Mouse (Mus musculus): ENCODE results near the gene Col9a3. TPM values are rescaled to one million over a fixed set of nuclear protein-coding genes. Genes with fewer than 3 reads are reported as not detected.
A peak's percentile ranks its signal among the peaks of the same experiment; 100 is the strongest.

Col9a3 gene
- polyA plus RNA-seq, 1 experiment = 17.7 TPM

DNA sequence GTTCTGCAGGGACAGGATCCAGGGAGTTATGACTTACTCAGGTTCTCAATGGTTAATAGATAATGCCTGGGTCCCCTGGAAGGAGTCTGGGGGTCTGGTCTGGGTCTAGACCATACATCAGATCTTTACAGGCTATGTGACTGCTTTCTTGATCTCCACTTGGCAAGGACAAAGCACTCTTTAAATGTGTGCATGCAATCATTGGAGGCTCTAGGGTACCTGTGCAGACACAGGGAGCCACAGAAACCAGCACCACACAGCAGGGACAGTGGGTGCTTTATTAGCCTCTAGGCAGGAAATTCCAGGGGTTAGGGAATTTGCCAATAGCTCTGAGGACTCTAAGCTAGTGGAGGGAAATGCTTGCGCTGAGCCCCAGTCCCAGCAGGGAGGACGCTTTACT, 14.3 kb downstream of the Col9a3 start:
- no peak for DNase-seq (ENCODE audit: extremely low spot score in 1 of 2, low spot score in 1 of 2)

DNA sequence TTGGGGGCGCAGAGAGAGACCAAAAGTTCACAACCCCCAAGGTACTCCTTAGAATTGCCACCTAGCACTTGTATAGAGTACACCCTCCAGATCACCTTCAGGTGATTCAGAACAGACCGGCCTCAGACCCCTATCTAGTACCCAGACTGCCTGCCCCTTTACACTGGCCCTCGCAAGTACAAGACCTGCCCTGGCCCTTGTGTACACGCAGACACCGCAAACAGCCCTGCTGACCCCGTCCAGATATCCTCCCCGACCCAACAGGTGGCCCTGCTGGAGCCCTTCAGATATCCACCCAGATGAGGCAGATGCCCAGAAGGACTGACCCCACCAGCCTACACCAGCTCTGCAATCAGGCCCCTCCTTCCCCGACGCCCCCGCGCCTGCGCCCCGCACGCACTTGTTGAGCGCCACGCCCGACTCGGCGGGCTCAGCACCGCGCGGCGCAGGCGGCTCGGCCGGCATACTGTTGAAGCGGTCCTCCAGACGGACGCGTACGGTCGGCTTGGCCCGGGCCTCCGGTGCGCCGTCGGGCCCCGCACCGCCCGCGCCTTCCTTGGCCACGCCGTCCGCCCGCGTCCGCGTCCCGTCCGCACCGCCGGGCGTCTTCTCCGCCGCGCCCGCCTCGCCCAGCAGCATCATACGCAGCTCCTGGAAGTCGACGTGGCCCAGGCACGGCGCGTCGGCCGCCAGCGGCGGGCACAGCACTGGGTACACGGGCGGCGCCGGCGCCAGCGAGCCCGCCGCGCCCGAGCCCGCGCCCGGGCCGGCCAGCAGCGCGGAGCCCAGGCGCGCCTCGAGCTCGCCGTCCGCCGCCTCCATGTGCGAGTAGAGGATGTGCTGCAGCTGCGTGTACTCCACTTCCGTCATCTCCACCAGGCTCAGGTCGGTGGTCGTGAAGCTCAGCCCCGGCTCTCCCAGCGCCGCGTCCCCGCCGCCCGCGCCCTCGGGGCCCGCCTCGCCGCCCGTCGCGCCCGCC, 44.3 kb downstream of the Col9a3 start:
- no peak for DNase-seq (ENCODE audit: extremely low spot score in 1 of 2, low spot score in 1 of 2)

DNA sequence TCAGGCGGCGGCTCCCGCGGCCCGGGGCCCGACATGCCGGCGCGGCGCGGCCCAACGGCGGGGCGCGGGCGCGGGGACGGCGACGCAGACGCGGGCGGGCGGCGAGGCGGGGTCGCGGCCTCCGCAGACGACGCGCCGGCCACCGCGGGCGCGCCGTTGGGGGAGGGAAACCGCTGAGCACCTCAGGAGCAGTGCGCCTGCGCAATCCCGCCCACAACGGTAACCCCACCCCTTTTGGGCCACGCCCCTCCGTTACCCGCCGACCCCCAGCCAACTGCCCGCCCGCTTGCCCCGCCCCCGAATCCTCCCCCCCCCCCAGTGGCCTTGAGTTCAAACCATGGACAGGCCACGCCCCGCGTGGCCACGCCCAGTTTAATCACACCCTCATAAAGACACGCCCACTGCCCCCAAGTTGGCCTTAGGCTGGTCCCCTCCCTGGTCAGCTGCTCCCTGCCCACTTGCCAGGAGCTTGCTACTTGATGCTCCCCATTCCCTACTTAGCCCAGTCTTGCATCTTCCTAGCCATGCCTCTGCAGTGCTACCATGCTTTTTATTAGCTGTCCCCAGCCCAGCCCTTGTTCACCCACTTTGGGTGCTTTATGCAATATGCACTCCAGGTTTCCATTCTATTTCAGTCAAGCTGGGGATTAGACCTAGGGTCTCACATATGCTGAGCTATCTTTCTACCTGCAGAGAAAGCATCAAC, 45.1 kb downstream of the Col9a3 start, which contains the start of gene Tcfl5:
Gene Tcfl5 (minus strand): TSS at position 154 of the 706 bp plus-strand sequence.
- DNase-seq (ENCODE audit: extremely low spot score in 1 of 2, low spot score in 1 of 2) = no peak

DNA sequence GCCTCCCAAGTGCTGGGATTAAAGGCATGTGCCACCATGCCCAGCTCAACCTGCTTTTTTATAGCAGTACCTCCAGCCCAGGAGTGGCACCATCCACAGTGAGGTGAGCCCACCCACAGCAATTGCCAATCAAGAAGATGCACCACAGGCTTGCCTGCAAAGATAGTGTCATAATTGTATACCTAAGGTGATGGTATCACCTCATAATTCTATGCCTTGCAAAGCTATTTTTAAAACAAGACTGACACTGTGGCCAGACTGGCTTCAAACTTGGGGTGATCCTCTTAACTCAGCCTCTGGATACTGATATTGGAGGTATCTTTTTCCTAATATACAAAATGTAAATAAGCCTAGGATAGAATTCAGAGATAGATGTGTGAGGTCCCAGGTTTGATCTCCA, 46.0 kb downstream of the Col9a3 start:
- no peak for DNase-seq (ENCODE audit: extremely low spot score in 1 of 2, low spot score in 1 of 2)

DNA sequence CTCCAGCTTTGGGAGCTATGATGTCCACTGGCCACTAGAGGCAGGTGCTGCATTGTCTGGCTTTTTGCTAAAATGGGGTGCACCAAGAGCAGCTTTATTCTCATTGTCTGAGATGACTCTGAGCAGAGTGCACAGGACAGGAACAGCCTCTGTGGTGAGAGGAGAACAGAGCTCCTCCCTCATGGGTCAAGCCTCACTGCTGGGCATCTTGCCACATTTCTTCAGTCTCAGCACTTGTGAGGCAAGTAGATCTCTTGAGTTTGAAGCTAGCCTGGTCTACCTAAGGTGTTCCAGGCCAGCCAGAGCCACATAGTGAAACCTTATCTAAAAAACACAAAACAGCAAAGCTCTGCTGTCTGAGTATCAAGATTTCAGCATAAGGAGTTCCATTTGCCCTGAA, 49.3 kb downstream of the Col9a3 start:
- DNase-seq (ENCODE audit: extremely low spot score in 1 of 2, low spot score in 1 of 2) = no peak

DNA sequence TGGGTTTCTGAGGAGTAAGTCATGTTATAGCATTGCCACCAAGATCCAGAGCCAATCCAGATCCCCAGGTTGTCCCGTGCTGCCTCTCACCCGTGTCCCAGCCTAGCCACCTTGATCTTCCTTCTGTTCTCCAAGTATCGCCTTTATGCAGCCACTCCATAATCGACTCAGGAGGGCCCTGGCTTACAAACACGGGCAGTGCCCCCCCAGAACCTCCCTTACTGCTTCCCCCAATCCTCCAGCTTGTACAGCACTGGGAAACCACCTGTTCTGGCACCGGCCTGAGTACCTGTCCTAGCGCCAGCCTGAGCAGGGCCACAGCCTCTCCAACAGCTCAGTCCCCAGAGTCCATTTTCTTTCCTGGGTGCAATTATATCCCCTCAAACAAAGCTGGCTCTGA, 57.1 kb downstream of the Col9a3 start:
- DNase-seq (ENCODE audit: extremely low spot score in 1 of 2, low spot score in 1 of 2) = no peak

DNA sequence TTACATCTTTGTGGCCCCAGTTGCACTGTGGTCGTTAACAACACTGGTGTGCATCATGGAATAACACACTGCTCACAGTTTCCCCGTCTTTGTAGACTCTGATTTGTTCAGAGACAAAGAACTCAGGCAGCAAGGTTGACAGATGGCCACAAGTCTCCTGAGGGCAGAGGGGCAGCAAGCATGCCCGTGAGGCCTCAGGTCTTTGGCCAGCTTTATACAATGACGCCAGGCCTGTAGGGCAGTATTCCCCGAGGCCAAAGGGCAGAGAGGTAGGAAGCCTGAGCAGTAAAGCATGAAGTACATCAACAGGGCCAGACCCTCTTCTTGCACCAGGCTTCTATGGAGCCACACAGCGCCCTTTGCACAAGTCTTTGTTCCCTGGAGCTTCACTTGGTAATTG, 57.6 kb downstream of the Col9a3 start:
- DNase-seq (ENCODE audit: extremely low spot score in 1 of 2, low spot score in 1 of 2) = no peak

DNA sequence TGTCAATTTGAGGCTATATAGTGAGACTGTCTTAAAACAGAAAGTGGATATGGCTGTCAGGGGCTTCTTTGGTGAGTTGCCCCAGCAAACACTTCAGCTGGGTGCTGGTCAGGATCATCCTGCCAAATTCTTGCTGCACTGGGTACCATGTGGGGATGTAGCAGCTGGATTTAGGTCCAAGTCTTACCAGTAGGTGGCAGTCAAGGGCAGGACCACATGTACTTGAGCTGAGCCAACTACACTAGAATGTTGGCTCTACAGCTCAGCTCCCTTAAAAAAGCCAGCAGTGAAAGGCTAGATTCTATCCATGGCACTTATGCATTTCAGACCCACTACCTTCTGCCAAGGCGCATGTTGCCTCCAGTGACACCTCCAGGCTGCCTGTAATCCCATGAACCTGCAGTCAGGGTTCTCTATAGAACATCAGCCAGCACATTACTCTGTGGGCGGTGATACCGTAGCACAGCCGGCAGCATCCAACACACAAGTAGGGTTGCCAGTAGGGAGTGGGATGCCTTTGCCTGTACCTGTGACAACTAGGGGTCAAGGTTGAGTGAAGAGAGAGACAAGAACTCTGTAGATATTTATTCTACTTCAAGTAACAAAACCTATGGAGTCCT, 59.9 kb downstream of the Col9a3 start:
- DNase-seq (ENCODE audit: extremely low spot score in 1 of 2, low spot score in 1 of 2) = peak; percentile 44 to 89

DNA sequence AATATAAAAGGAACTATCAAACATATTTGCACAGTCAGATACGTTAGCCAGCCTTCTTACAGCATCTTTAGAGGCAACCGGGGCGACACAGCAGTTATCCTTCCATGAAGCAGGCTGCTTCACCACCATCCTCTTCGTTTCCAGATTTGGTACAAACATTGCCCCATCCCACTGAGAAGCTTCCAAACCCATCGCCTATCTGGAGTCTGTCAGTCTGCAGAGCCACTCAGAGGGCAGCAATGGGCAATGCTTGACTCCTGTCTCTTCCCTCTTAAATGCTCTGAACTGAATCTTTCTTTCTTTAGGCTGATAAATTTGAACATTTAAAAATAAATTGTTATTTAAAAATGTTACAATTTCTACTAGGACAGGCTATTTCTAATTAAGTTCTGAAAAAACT, 60.8 kb downstream of the Col9a3 start:
- DNase-seq (ENCODE audit: extremely low spot score in 1 of 2, low spot score in 1 of 2) = no peak

DNA sequence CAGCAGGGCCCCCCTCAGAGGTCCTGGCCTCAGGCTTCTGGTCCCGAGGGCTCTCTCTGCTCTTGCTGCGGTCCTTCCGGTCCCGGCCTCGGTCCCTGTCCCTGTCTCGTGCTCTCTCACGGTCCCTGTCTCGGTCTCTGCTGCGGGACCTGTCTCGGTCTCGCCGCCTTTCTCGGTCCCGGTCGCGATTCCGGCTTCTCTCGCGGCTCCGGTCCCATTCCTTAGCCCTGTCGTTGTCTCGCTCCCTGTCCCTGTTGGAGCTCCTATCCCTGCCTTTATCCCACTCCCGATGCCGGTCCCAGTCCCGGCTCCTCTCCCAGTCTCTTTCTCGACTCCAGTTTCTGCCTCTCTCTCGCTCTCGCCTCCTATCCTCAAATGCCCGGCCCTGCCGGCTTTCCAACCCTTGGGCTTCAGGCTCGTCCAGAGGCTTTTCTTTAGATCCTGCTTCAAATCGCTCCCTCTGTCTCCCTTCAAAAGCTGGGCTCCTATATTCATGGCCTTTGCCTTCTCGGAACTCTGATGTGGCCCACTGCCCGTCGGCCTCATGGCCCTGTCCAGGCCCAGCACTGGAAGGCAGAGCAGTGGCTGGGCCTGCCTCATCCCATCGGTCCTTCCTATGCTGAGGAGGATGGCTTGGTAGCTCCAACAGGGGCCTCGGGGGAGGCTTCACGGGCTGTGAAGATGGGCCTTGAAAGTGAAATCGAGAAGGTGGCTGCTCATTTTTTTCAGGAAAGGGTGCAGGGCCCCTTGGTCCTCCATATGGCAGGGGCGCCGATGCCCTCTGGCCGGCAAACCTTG, 62.0 kb downstream of the Col9a3 start:
- no peak for DNase-seq (ENCODE audit: extremely low spot score in 1 of 2, low spot score in 1 of 2)

DNA sequence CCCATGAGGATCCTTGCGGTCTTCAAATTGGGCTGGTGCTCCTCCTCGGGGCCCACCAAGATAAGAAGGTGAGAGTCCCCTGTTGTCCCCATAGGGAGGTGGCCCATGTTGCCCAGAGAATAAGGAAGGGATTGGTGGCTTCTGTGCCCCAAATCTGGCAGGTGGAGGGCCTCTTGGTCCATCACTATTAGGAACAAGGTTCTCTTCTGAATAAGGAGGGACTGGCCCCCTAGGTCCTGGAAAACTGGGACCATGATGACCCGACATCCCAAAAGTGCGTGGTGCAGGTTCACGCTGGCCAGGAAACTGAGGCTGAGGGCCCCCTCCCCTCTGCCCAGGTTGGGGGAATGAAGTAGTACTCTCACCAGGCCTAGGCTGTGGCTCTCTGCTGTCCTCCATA, 62.9 kb downstream of the Col9a3 start:
- DNase-seq (ENCODE audit: extremely low spot score in 1 of 2, low spot score in 1 of 2) = no peak

DNA sequence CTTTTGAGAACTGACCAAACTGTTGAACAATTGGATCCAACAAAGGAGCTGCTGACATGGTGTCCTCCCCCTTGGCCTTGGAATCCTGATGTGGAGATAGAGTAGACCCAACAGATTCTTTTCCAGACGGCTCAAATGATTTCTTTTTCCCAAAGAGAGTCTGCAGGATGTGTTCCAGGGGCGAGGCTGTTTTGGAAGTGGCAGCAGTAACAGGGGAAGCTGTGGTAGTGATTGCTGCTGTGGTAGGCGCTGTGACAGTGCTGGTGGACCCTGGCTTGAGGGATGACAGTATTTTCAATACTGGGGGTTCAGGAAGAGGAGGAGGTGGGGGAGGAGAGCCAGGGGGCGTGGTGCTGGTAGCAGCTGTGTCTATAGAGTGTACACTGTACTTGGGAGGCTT, 64.4 kb downstream of the Col9a3 start:
- DNase-seq (ENCODE audit: extremely low spot score in 1 of 2, low spot score in 1 of 2) = no peak

Other genes with a start within 250 kb of the Col9a3 start
- 3.1 and 3.4 TPM in 2 replicates for gene Slco4a1, start 141.5 kb upstream of the Col9a3 start, polyA plus RNA-seq (2012; rRNA removed)
- 4.5 and 5.2 TPM in 2 replicates for gene Ntsr1, start 97.8 kb upstream of the Col9a3 start, polyA plus RNA-seq (2012; rRNA removed)
- 30.8 and 34.7 TPM in 2 replicates for gene Mrgbp, start 16.5 kb upstream of the Col9a3 start, polyA plus RNA-seq (2012; rRNA removed)
- 49.0 and 57.0 TPM in 2 replicates for gene Ogfr, start 8.5 kb upstream of the Col9a3 start, polyA plus RNA-seq (2012; rRNA removed)
- 0.86 and 0.92 TPM in 2 replicates for gene Tcfl5, start 44.9 kb downstream of the Col9a3 start, polyA plus RNA-seq (2012; rRNA removed)
- gene Dido1, start 112.2 kb downstream of the Col9a3 start, polyA plus RNA-seq (2012; rRNA removed) = 36.9 and 39.7 TPM in 2 replicates
- gene Gid8, start 112.3 kb downstream of the Col9a3 start, polyA plus RNA-seq (2012; rRNA removed) = 57.0 and 57.7 TPM in 2 replicates
- 1.00 and 1.1 TPM in 2 replicates for gene Slc17a9, start 127.5 kb downstream of the Col9a3 start, polyA plus RNA-seq (2012; rRNA removed)
- 0.04 and 0.08 TPM in 2 replicates for gene Bhlhe23, start 179.1 kb downstream of the Col9a3 start, polyA plus RNA-seq (2012; rRNA removed)